Mouse (Mus musculus): ENCODE results near the gene Camk1d.
"Not testable (repeated sequence)": the region's sequence is repeated elsewhere in the genome, so short reads cannot be mapped to it uniquely, and the experiment has no call there.

Gene Camk1d

DNA sequence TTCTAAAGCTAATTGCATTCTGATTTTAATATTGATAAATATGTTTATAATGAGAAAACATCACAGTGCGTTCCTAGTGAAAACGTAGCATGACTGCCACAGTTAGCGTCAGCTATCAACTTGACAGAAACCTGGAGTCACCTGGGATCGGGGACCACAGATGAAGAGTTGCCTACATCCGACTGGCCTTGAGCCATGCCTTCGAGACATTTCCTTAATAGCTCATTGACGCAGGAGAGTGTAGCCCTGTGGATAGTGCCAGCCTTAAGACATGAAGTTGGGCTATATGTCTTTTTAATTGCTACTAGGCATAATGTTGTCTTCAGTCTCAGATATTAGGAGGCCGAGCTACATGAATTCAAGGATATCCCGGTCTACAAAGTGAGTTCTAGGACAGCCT is 315.8 kb downstream of the Camk1d start:
- DNase-seq (ENCODE audit: low spot score), result no peak

GRCm38 (mm10) chr2:5398043-5398442 is 316.3 kb downstream of the Camk1d start:
- no peak for DNase-seq (ENCODE audit: low spot score)

DNA sequence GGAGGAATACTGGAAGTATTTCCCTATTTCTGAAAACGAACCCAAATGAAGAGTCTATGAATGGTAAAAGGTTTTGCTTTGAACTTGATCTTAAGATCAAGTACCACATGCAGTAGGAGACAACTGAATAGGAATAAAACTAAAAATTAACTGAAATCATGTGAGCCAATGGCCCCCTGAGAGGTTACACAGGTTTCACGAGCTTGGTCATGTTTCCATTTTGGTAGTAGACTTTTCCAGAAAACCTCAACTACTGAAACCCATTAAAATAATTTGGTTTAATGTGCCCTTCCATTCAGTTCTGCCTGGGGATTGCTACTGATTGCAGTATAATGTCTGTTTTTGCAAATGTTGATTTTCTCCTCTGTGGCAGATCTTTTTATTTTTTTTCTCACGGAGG is 316.8 kb downstream of the Camk1d start:
- no peak for DNase-seq (ENCODE audit: low spot score)

- no peak for DNase-seq (ENCODE audit: low spot score)
Observed at GRCm38 (mm10) chr2:5396415-5396814, 317.9 kb downstream of the Camk1d start.

DNA sequence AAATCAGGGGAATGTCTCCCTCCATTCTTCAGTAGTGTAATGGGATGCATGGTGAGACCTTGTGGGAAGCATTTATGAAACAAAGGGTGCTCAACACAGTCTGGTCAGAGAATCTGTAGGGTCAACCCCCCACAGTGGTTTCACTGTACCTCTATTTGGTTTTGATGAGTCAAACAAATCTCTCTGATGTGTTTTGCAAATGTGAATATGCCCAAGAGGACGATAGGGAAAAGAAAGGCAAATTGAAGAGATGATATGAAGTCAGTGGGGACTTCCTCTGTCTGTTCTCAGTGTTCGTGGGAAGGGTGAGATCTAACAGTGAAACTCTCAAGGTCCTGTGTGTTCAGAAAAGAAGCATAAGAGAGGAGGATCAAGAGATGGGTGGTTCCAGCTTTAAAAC is 318.4 kb downstream of the Camk1d start:
- DNase-seq (ENCODE audit: low spot score), result no peak

GRCm38 (mm10) chr2:5392921-5393320 is 321.4 kb downstream of the Camk1d start:
- no peak for DNase-seq (ENCODE audit: low spot score)

DNA sequence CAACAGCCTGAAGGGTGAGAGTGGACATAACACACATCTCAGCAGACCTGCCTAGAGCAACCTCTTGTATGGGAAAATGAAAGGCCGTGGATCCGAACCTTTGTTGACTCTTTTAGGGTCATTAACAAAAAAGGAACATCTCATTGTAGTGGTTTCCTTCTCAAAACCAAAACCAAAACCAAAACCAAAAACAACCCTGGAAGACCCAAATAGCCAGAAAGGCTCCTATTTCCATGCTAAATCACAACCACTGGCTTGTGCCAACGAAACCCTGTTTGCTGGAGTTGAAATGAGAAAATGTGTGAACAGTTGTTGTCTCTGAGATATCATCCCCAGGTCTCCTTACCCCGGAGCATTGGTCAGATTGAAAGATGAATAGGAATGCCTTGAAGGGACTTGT is 321.8 kb downstream of the Camk1d start:
- DNase-seq (ENCODE audit: low spot score), result no peak

GRCm38 (mm10) chr2:5388381-5388780 is 325.9 kb downstream of the Camk1d start:
- DNase-seq (ENCODE audit: low spot score), result no peak

GRCm38 (mm10) chr2:5381712-5382710 is 332.3 kb downstream of the Camk1d start:
- no peak for DNase-seq (ENCODE audit: low spot score)

GRCm38 (mm10) chr2:5380973-5381372 is 333.3 kb downstream of the Camk1d start:
- no peak for DNase-seq (ENCODE audit: low spot score)

DNA sequence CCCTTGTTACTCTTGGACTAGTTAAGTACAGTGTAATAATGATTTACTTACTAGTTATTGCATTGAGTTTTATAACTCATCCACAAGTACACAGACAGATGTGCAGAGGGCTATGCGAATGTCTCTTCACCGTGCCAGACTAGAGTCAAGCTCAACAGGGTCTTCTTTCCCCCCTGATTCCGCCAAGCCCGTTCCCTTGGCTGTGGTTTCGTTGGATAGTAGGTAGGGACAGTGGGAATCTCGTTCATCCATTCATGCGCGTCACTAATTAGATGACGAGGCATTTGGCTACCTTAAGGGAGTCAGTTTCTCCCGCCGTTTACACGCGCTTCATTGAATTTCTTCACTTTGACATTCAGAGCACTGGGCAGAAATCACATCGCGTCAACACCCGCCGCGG is 335.4 kb downstream of the Camk1d start:
- not testable (repeated sequence) for DNase-seq (ENCODE audit: low spot score)

DNA sequence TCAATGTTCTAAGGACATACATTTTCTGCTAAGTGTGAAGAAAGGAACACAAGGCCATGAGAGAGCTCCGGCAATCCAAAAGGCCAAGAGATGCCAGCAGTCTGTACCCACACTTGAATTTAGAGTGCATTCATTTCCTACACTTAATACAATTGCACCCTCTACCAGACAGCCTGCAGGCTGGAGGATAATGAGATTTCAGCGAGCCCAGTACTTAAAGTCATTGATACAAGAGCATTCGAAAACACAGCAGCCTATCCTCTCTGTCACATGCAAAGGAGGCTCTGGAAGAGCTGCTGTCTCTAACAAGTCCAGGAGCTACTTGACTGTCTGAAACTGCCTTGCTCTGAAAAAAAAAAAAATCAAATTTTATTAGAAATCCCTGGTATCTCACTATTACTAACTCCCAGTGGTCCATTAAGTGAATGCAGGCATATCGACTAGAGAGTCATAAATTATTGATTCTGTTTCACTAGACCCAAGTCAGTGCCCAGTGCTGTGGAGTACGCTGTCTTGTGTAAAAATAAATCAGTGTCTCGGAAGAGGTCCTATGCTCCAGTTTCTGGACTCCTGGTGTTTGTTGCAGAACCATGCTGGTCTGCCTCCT is 336.1 kb downstream of the Camk1d start:
- no peak for DNase-seq (ENCODE audit: low spot score)

- DNase-seq (ENCODE audit: low spot score), result no peak
Observed at GRCm38 (mm10) chr2:5372886-5373429, 341.4 kb downstream of the Camk1d start.

GRCm38 (mm10) chr2:5371316-5371715 is 343.0 kb downstream of the Camk1d start:
- DNase-seq (ENCODE audit: low spot score), result no peak

- no peak for DNase-seq (ENCODE audit: low spot score)
Observed at GRCm38 (mm10) chr2:5370591-5370990, 343.7 kb downstream of the Camk1d start.

- no peak for DNase-seq (ENCODE audit: low spot score)
Observed at GRCm38 (mm10) chr2:5363836-5364235, 350.5 kb downstream of the Camk1d start.

- DNase-seq (ENCODE audit: low spot score), result no peak
Observed at GRCm38 (mm10) chr2:5358049-5358448, 356.3 kb downstream of the Camk1d start.

DNA sequence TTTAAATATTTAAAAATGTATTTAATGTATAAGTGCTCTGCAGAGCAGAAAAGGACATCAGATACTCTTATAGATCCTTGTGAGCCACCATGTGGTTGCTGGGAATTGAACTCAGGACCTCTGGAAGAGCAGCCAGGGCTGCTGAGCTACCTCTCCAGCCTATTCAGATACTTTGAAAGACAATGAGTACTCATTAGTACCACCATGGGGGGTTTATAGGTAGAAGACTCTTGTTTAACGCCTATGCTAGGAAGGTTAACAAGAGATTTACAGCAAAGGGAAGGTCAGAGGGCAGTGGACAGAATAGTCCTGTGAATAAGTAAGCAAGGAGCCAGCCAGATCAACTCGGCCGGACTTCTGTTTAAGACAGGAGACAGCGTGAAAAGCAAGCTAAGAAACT is 357.3 kb downstream of the Camk1d start:
- DNase-seq (ENCODE audit: low spot score), result no peak

DNA sequence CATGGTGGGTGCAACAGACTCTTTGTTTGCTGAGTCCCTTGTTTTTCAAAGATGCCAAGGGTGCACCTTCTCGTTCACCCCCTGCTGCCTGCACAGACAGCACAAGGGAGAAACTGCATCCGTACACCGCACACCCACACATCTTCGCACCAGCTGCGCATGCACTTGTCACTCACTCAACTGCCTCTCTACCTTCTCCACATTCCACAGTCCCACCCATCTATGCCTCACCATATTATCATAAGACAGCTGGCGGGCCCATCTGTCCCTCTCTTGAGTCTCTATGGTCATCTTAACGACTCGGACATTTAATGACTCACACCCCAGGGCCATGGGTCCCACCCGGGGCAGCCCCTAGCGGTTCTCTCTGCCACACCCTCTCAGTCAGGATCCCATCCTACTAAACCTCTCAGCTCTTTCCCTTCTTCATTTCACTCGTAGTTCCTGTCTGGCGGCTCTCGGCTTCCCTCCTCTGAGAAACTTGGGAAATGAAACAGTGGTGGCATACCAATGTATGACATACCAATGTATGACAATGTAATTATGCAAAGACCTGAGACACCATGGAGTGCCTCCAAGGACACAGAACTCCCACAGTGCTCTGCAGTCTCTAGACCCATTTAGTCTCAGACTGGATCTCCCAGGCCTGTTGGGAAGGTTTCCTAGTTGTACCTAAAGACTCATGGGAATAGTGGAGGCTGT is 361.3 kb downstream of the Camk1d start:
- no peak for DNase-seq (ENCODE audit: low spot score)

GRCm38 (mm10) chr2:5345344-5345743 is 369.0 kb downstream of the Camk1d start:
- DNase-seq (ENCODE audit: low spot score), result no peak

DNA sequence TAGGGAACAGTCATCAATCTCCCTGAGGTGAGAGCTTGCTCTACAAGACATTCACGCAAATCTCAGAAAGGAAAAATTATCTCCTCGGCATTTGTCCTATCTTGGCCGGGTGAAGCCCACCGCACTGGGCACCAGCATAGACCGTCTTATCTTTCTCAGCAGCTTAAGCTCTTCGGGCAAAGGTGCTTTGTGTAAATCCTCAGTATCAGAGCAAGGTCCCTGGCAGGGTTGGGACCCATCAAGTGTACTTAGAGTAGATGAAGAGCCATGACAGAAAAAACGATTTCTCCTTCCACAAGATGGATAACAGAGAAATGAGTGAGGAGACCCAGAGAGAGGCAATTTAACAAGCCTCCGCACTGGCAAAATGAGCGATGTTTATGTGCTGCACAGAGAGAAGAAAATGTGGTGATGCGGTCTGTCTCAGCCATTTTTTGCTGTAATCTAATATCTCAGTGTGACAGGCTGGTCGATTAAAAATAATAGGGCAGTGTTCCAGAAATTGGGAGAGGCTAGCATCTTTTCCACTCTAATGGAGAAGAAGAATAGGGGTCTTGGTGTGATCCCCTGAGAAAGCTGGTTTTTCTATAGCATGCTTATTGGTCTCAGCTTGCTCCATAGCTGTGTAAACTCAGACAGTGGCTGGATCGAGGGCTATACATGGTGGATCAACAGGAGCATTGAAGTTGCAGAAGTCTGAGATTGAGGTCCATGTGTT is 386.6 kb downstream of the Camk1d start:
- no peak for DNase-seq (ENCODE audit: low spot score)

DNA sequence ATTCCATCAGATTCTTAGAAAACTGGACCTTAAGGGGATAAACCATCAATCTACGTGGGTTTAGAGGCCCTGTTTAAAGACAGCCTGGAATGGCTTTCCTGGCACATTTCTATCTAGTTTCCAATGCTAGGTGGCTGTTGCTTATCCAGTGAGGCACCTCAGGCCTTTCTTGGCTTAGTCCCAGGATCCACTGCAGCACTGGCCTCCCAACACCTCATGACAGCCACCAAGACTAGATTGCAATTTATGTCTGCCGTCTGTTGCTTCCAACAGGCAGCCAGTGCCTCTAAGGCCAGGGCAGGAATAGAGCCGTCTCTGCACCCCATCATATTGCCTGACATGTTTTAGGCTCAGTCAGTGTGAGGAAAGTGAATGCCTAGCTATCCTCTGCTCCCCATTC is 389.5 kb downstream of the Camk1d start:
- no peak for DNase-seq (ENCODE audit: low spot score)

Data from urinary bladder, postnatal 10 days (tissue).